Mouse (Mus musculus): Measurements from ENCODE around the gene Flt4.

Flt4 gene

GRCm38 (mm10) chr11:49645677-49646076 is 36.6 kb downstream of the Flt4 start:
- no peak for DNase-seq (ENCODE audit: low spot score in 2 of 2)

- no peak for DNase-seq (ENCODE audit: low spot score in 2 of 2)
Observed at GRCm38 (mm10) chr11:49650113-49650993, 41.3 kb downstream of the Flt4 start.

GRCm38 (mm10) chr11:49650994-49651761 is 42.1 kb downstream of the Flt4 start:
- peak; percentile 62 to 72 for DNase-seq (ENCODE audit: low spot score in 2 of 2)

- DNase-seq (ENCODE audit: low spot score in 2 of 2), result no peak
Observed at GRCm38 (mm10) chr11:49651762-49652322, 42.8 kb downstream of the Flt4 start.

- DNase-seq (ENCODE audit: low spot score in 2 of 2), result peak; percentile 91 to 95
Observed at GRCm38 (mm10) chr11:49652401-49653078, 43.5 kb downstream of the Flt4 start.

GRCm38 (mm10) chr11:49653079-49653408 is 44.0 kb downstream of the Flt4 start:
- DNase-seq (ENCODE audit: low spot score in 2 of 2), result no peak

GRCm38 (mm10) chr11:49654651-49655050 is 45.6 kb downstream of the Flt4 start:
- DNase-seq (ENCODE audit: low spot score in 2 of 2), result no peak

GRCm38 (mm10) chr11:49655501-49655900 is 46.4 kb downstream of the Flt4 start:
- DNase-seq (ENCODE audit: low spot score in 2 of 2), result no peak

- DNase-seq (ENCODE audit: low spot score in 2 of 2), result no peak
Observed at GRCm38 (mm10) chr11:49658065-49658464, 49.0 kb downstream of the Flt4 start.

- DNase-seq (ENCODE audit: low spot score in 2 of 2), result no peak
Observed at GRCm38 (mm10) chr11:49658791-49659469, 49.9 kb downstream of the Flt4 start.

- no peak for DNase-seq (ENCODE audit: low spot score in 2 of 2)
Observed at GRCm38 (mm10) chr11:49659470-49659799, 50.4 kb downstream of the Flt4 start.

- DNase-seq (ENCODE audit: low spot score in 2 of 2), result no peak
Observed at GRCm38 (mm10) chr11:49662292-49662780, 53.3 kb downstream of the Flt4 start.

- DNase-seq (ENCODE audit: low spot score in 2 of 2), result no peak
Observed at GRCm38 (mm10) chr11:49663310-49663709, 54.2 kb downstream of the Flt4 start, which contains the start of gene Scgb3a1. Scgb3a1 (plus strand) TSS chr11:49663610.

- no peak for DNase-seq (ENCODE audit: low spot score in 2 of 2)
Observed at GRCm38 (mm10) chr11:49664262-49665140, 55.4 kb downstream of the Flt4 start.

GRCm38 (mm10) chr11:49665462-49665861 is 56.4 kb downstream of the Flt4 start:
- DNase-seq (ENCODE audit: low spot score in 2 of 2), result no peak

GRCm38 (mm10) chr11:49673433-49673832 is 64.4 kb downstream of the Flt4 start:
- no peak for DNase-seq (ENCODE audit: low spot score in 2 of 2)

- DNase-seq (ENCODE audit: low spot score in 2 of 2), result no peak
Observed at GRCm38 (mm10) chr11:49684237-49684973, 75.3 kb downstream of the Flt4 start.

GRCm38 (mm10) chr11:49695013-49695412 is 86.0 kb downstream of the Flt4 start:
- no peak for DNase-seq (ENCODE audit: low spot score in 2 of 2)

- no peak for DNase-seq (ENCODE audit: low spot score in 2 of 2)
Observed at GRCm38 (mm10) chr11:49695695-49696094, 86.6 kb downstream of the Flt4 start.

- DNase-seq (ENCODE audit: low spot score in 2 of 2), result no peak
Observed at GRCm38 (mm10) chr11:49696472-49696871, 87.4 kb downstream of the Flt4 start.
